Mouse (Mus musculus) left cerebral cortex, adult 18-20 months (tissue): ENCODE data around the gene Zfp617. TPM values are rescaled to one million over a fixed set of nuclear protein-coding genes. Genes with fewer than 3 reads are reported as not detected.
A peak's percentile ranks its signal among the peaks of the same experiment; 100 is the strongest.
"Not testable (repeated sequence)": the region's sequence is repeated elsewhere in the genome, so short reads cannot be mapped to it uniquely, and the experiment has no call there.

Source experiments
- DNase-seq, 2 experiments: peaks; one replicate each; pipeline ENCODE4 v3.0.0; 2021 to 2022; ENCODE audit warnings: low spot score in 2 of 2, mixed read lengths in 1 of 2
- long read RNA-seq, 2 experiments: library from polyadenylated mRNA; stranded (forward); transcript quantifications; one replicate each; pipeline ENCODE4 v2.0.0; 2021
- total RNA-seq, 2 experiments: library from RNA; stranded (reverse); gene quantifications; 2 replicates each; pipeline ENCODE4 v1.2.3; 2021

Gene Zfp617
- total RNA-seq, result 10 to 100 TPM; 26.9 to 29.0 TPM
- long read RNA-seq, experiment 1, transcript Zfp617-201 (4 exons, 2,920 nt), result major isoform, 6 of 20 reads
- long read RNA-seq, experiment 1, partial matches to known transcripts, result 0 of 20 reads
- long read RNA-seq, experiment 1, other reads (novel, unspliced or antisense), result 14 of 20 reads
- long read RNA-seq, experiment 2, partial matches to known transcripts, result 4 of 18 reads
- long read RNA-seq, experiment 2, other reads (novel, unspliced or antisense), result 12 of 18 reads

GRCm38 (mm10) chr8:71908309-71909261 lies at the start of gene Zfp617, which contains the start of gene Zfp882:
Gene Zfp617, plus strand, starts transcription at chr8:71908635.
Gene Zfp882, plus strand, starts transcription at chr8:71908608.
- peak; percentile 87 to 89 for DNase-seq

GRCm38 (mm10) chr8:71861551-71861950 lies 46.9 kb upstream of the Zfp617 start:
- DNase-seq, result not testable (repeated sequence)

GRCm38 (mm10) chr8:71862038-71862437 lies 46.4 kb upstream of the Zfp617 start:
- DNase-seq, result not testable (repeated sequence)

GRCm38 (mm10) chr8:71881618-71882274 lies 26.7 kb upstream of the Zfp617 start, which contains the start of gene Zfp709:
Gene Zfp709, plus strand, starts transcription at chr8:71882019.
- peak; percentile 51 to 65 for DNase-seq

GRCm38 (mm10) chr8:71900666-71901065 lies 7.8 kb upstream of the Zfp617 start:
- DNase-seq, result not testable (repeated sequence)

GRCm38 (mm10) chr8:71903084-71903483 lies 5.4 kb upstream of the Zfp617 start:
- DNase-seq, result not testable (repeated sequence)

- no peak for DNase-seq
These were observed 1.6 kb upstream of the Zfp617 start for GRCm38 (mm10) chr8:71906809-71907208.

GRCm38 (mm10) chr8:71907798-71908257 lies 607 bp upstream of the Zfp617 start:
- no peak for DNase-seq

GRCm38 (mm10) chr8:71912286-71912685 lies 3.9 kb downstream of the Zfp617 start:
- DNase-seq, result no peak

GRCm38 (mm10) chr8:71922567-71923401 lies 14.3 kb downstream of the Zfp617 start:
- DNase-seq, result peak; percentile 93 to 96

GRCm38 (mm10) chr8:71925791-71926190 lies 17.4 kb downstream of the Zfp617 start:
- no peak for DNase-seq

- no peak for DNase-seq
These were observed 18.1 kb downstream of the Zfp617 start for GRCm38 (mm10) chr8:71926551-71926950.

- DNase-seq, result no peak
These were observed 19.3 kb downstream of the Zfp617 start for GRCm38 (mm10) chr8:71927779-71928178.

GRCm38 (mm10) chr8:71938037-71938436 lies 29.6 kb downstream of the Zfp617 start:
- not testable (repeated sequence) for DNase-seq

GRCm38 (mm10) chr8:71940293-71941208 lies 32.1 kb downstream of the Zfp617 start:
- DNase-seq, result no peak

- DNase-seq, result no peak
These were observed 33.3 kb downstream of the Zfp617 start for GRCm38 (mm10) chr8:71941776-71942175.

GRCm38 (mm10) chr8:71948624-71949023 lies 40.2 kb downstream of the Zfp617 start:
- DNase-seq, result no peak

GRCm38 (mm10) chr8:71950482-71951221 lies 42.2 kb downstream of the Zfp617 start, which contains the start of gene Zfp961:
Gene Zfp961, plus strand, starts transcription at chr8:71951038.
- DNase-seq, result peak; percentile 99 to 100
